Mouse (Mus musculus) small intestine, adult 2 months (tissue): ENCODE measurements around the gene Asap2.

Experiments used
- CTCF ChIP-seq: fragments of 200-500 bp; IDR thresholded peaks from 2 replicates; pipeline ENCODE4 v1.5.1; 2012; ENCODE audit warnings: low read depth, mild to moderate bottlenecking, control low read depth, inconsistent platforms, low read length, moderate library complexity, mixed read lengths; ENCODE audit not compliant: insufficient replicate concordance, insufficient read length; ENCODE audit errors: extremely low read depth
- POLR2A ChIP-seq: fragments of 200-500 bp; IDR thresholded peaks from 2 replicates; pipeline ENCODE4 v1.6.1; 2012; ENCODE audit warnings: low read depth, mild to moderate bottlenecking, control low read depth, inconsistent platforms, low read length, moderate library complexity

- no peak for TF ChIP-seq CTCF
- no peak for TF ChIP-seq POLR2A
Measured at GRCm38 (mm10) chr12:21263256-21263655, 273.0 kb downstream of the Asap2 start.
